Mouse (Mus musculus): ENCODE results near the gene 9130213A22Rik. TPM values are rescaled to one million over a fixed set of nuclear protein-coding genes. Genes with fewer than 3 reads are reported as not detected.

Gene 9130213A22Rik
- total RNA-seq, 2 experiments from 2014 or later, result 0.33 to 0.44 TPM

Other genes starting within 250 kb of the 9130213A22Rik start
- gene Rnf222, start 234.0 kb downstream of the 9130213A22Rik start, total RNA-seq (2021), result under 1 TPM in 1 of 2 experiments, not detected in 1; 0.15 TPM
- gene Rpl26, start 221.0 kb downstream of the 9130213A22Rik start, total RNA-seq (2021), result 100 to 1,000 TPM; 607 to 680 TPM
- gene Odf4, start 195.5 kb downstream of the 9130213A22Rik start, total RNA-seq (2021), result not detected
- 10 to 100 TPM; 37.9 to 46.1 TPM for gene Arhgef15, start 165.1 kb downstream of the 9130213A22Rik start, total RNA-seq (2021)
- 1 to 10 TPM; 4.5 to 5.5 TPM for gene Slc25a35, start 154.5 kb downstream of the 9130213A22Rik start, total RNA-seq (2021)
- gene Rangrf, start 147.4 kb downstream of the 9130213A22Rik start, total RNA-seq (2021), result 10 to 100 TPM; 51.9 to 61.2 TPM
- 1 to 10 TPM; 7.6 to 7.7 TPM for gene Pfas, start 114.1 kb downstream of the 9130213A22Rik start, total RNA-seq (2021)
- 10 to 100 TPM; 13.1 to 16.5 TPM for gene Ctc1, start 106.7 kb downstream of the 9130213A22Rik start, total RNA-seq (2021)
- 1 to 10 TPM; 3.6 to 8.1 TPM for gene Aurkb, start 76.9 kb downstream of the 9130213A22Rik start, total RNA-seq (2021)
- gene Borcs6, start 62.9 kb downstream of the 9130213A22Rik start, total RNA-seq (2021), result 10 to 100 TPM; 15.9 to 16.2 TPM
- 1 to 10 TPM; 5.2 to 5.4 TPM for gene Tmem107, start 51.8 kb downstream of the 9130213A22Rik start, total RNA-seq (2021)
- 10 to 100 TPM; 68.8 to 72.6 TPM for gene Vamp2, start 34.1 kb downstream of the 9130213A22Rik start, total RNA-seq (2021)
- gene Per1, start 27.4 kb downstream of the 9130213A22Rik start, total RNA-seq (2021), result 100 to 1,000 TPM; 100 to 103 TPM
- gene Hes7, start 2.2 kb downstream of the 9130213A22Rik start, total RNA-seq (2021), result under 1 TPM; 0.14 to 0.32 TPM
- not detected for gene Aloxe3, start 3.3 kb upstream of the 9130213A22Rik start, total RNA-seq (2021)
- gene Alox12b, start 34.4 kb upstream of the 9130213A22Rik start, total RNA-seq (2021), result not detected
- 1 to 10 TPM in 1 of 2 experiments, under 1 TPM in 1; 0.88 to 1.7 TPM for gene Alox8, start 75.3 kb upstream of the 9130213A22Rik start, total RNA-seq (2021)
- 1 to 10 TPM in 1 of 2 experiments, under 1 TPM in 1; 1.00 to 1.3 TPM for gene Gucy2e, start 114.4 kb upstream of the 9130213A22Rik start, total RNA-seq (2021)
- gene Cntrob, start 201.2 kb upstream of the 9130213A22Rik start, total RNA-seq (2021), result 1 to 10 TPM; 3.4 to 6.1 TPM
- gene Trappc1, start 201.4 kb upstream of the 9130213A22Rik start, total RNA-seq (2021), result 10 to 100 TPM; 54.0 to 61.4 TPM
- gene Kcnab3, start 203.7 kb upstream of the 9130213A22Rik start, total RNA-seq (2021), result under 1 TPM; 0.51 to 0.67 TPM
- gene Rnf227, start 217.9 kb upstream of the 9130213A22Rik start, total RNA-seq (2021), result under 1 TPM; 0.34 to 0.48 TPM
- 10 to 100 TPM; 45.4 to 47.4 TPM for gene Chd3, start 246.8 kb upstream of the 9130213A22Rik start, total RNA-seq (2021)

Measured in heart, postnatal 14 days (tissue).